Mouse (Mus musculus) granulocyte monocyte progenitor cell, adult 5-6 weeks (primary cell): Measurements from ENCODE around the gene Dmtf1. TPM values are rescaled to one million over a fixed set of nuclear protein-coding genes. Genes with fewer than 3 reads are reported as not detected.
"Not testable (repeated sequence)": the region's sequence is repeated elsewhere in the genome, so short reads cannot be mapped to it uniquely, and the experiment has no call there.

Experiments used
- ATAC-seq: replicated peaks from 2 replicates; pipeline ENCODE4 v1.8.0; 2016; ENCODE audit warnings: mild to moderate bottlenecking, moderate TSS enrichment, inconsistent platforms; ENCODE audit not compliant: poor library complexity, severe bottlenecking
- total RNA-seq, 2 experiments: library from RNA; stranded (forward) in 1 of 2; stranded (reverse) in 1 of 2; fragments of 200-712, 200-1000 nt in 1 of 2; fragments of >200 nt in 1 of 2; fragmentation: Nextera tagmentation in 1 of 2; gene quantifications; 2 replicates each; pipeline ENCODE4 v1.2.3; 2014 to 2017

The Dmtf1 gene
- total RNA-seq (2014; fragmentation: Nextera tagmentation) (38.4 and 61.3 TPM in 2 replicates), total RNA-seq (2017) (45.6 and 46.4 TPM in 2 replicates)

- peak; percentile 91 for ATAC-seq
These were observed at the start of gene Dmtf1 for GRCm38 (mm10) chr5:9161456-9162041. Dmtf1 (minus strand) TSS chr5:9161776.

DNA sequence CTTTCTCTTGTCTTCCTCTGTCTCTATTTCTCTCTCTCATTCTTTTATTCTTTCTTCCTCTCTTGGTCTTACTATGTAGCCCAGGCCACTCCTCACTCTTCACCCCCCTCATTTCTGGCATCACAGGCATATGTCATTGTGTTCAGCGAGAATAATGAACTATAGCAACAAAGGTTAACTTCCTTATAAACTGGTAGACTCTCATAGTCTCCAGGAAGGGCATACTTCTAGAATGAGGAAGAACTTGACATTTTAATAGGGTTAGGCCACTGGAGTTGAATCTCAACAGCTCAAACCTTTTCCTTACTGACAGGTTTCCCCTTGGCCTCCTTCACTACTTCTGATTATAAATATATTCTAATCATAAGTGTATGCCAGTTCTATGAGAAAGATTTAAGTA, 24.9 kb upstream of the Dmtf1 start:
- ATAC-seq: peak; percentile 30; the same call in 1 of the 2 replicates

- 0 out of 2 replicates have a peak, but pooled peaks have one; percentile 30 for ATAC-seq
These were observed 11.7 kb upstream of the Dmtf1 start for GRCm38 (mm10) chr5:9173295-9173694.

DNA sequence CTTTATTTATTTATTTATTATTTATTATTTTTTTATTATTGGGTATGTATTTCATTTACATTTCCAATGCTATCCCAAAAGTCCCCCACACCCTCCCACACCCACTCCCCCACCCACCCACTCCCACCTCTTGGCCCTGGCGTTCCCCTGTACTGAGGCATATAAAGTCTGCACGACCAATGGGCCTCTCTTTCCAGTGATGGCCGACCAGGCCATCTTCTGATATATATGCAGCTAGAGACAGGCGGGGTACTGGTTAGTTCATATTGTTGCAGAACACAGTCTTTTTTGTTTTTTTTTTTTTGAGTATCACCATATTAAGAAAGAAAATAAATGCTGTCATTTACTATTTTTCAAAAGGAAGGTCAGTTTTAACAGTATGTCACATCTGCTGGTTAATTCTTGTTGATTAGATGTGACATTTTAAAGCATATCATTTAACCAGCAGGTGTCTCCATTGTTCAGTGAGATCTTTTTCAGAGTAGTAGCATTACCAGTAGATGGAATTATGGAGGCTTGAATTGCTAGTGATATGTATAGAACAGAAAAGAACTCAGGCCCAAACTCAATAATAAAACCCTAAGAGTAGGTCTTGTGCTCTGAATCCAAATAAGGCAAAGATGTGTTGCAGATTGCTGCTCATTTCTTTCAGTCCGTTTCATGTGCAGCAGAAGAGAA, 7.9 kb upstream of the Dmtf1 start:
- peak; percentile 27; the same call in 1 of the 2 replicates for ATAC-seq

GRCm38 (mm10) chr5:9166366-9166765, 4.8 kb upstream of the Dmtf1 start:
- ATAC-seq: no peak

- ATAC-seq: not testable (repeated sequence)
These were observed 3.6 kb upstream of the Dmtf1 start for GRCm38 (mm10) chr5:9165151-9165550.

DNA sequence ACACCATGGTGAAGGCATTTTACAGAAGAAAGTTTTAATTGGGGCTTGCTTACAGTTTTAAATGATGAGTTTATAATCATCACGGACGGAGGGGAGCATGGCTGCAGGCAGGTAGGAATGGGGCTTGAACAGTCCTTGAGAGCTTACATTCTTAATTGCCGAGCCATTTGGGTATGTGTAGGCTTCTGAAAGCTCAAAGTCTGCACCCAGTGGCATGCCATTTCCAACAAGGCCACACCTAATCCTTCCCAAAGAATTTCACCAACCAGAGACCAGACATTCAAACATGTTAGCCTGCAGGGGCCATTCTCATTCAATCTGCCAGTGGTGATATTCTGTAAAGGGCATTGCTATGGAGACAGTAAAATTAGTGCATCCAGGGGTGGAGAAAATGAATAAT, 1.8 kb upstream of the Dmtf1 start:
- ATAC-seq: no peak

DNA sequence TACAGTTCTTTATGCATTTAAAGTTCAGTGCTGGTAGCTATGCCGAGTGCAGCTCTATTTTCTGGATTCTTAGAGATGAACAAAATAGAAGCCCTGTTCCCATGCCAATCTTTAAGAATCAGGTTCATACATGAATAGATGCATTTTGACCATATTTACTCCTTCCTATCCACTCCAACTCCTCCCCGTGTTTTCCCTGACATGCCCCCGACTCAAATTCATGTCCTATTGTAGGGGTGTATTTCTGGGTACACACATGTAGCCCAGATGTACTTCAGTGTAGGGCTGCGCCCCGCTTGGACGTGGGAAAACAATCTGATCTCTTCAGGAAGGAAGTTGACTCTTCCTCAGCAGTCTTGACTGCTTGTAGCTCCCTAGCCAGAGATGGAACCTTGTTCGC, 512 bp upstream of the Dmtf1 start:
- ATAC-seq: peak; percentile 13

- peak; percentile 9; the same call in 1 of the 2 replicates for ATAC-seq
These were observed 633 bp downstream of the Dmtf1 start for GRCm38 (mm10) chr5:9160831-9161455.

DNA sequence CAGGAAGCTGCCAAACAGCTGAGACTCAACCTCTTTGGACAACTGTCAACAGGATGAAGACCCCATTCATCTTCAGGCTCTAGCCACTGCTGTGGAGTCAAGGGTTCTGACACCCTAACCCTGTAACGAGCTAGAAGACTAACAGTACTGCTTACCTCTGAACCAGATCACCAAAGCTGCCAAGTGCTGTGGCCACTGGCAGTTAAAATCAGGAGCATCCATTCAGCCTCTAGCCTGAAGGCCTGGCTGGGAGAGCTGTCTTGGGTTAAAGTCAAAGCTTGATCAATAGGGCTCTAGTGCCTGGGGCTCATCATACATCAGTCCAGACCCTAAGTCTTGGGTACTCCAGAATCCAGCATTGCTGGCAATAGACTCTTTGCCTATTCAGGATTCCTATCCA, 4.2 kb downstream of the Dmtf1 start:
- no peak for ATAC-seq

GRCm38 (mm10) chr5:9156746-9157145, 4.8 kb downstream of the Dmtf1 start:
- ATAC-seq: no peak

DNA sequence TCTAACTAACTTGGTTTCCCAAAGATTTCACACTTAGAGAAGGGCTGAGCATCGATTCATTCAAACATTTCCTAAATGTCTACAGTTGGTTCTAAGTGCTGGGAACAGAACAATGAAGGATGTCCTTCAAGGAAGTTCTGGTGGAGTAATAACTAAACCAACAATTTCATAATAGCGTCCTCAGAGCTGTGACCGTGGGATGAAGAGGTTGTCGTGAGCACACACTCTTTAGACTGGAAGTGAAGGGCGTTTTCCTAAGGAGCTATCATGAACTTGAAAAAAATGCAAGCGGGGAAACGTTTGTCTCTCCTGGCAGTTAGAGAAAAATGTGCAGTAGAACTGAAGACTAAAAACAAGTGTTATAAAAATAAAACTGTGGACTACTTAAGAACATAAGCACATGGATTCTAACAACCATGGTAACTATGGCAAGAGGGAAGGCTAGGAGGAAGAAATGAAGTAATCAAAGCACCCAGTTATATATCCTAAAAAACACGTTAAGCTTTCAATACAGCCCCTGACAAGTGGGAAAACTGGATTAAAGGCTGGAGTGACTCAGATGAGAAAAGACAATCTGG, 12.2 kb downstream of the Dmtf1 start:
- ATAC-seq: peak; percentile 30; the same call in 1 of the 2 replicates

- ATAC-seq: peak; percentile 30; the same call in 1 of the 2 replicates
These were observed 19.2 kb downstream of the Dmtf1 start for GRCm38 (mm10) chr5:9142376-9142775.

GRCm38 (mm10) chr5:9140724-9141123, 20.9 kb downstream of the Dmtf1 start:
- no peak for ATAC-seq

GRCm38 (mm10) chr5:9135588-9135987, 26.0 kb downstream of the Dmtf1 start:
- ATAC-seq: no peak

- no peak for ATAC-seq
These were observed 29.8 kb downstream of the Dmtf1 start for GRCm38 (mm10) chr5:9131786-9132185.

- no peak for ATAC-seq
These were observed 33.0 kb downstream of the Dmtf1 start for GRCm38 (mm10) chr5:9128566-9128965.

- no peak for ATAC-seq
These were observed 37.4 kb downstream of the Dmtf1 start for GRCm38 (mm10) chr5:9124134-9124533.

DNA sequence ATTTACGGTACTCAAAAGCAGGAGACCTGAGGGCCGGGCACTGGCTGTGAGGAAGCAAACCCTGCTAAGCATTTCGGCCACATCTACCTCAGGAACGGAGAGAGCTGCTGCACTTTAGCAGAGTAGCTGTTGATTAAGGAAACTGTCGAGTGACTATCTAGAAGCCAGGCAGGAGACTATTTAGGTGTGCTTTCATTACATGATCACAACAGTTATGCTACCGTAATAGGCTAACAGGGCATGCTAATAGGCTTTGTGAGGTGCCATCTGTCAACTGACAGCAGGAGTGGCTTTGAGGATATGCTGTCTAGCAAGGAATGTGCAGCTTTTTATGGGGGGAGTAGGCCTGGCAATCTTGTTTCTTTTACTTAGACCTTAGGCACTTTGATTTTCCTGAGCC, 47.4 kb downstream of the Dmtf1 start:
- ATAC-seq: no peak

GRCm38 (mm10) chr5:9111759-9112158, 49.8 kb downstream of the Dmtf1 start:
- peak; percentile 70 for ATAC-seq

DNA sequence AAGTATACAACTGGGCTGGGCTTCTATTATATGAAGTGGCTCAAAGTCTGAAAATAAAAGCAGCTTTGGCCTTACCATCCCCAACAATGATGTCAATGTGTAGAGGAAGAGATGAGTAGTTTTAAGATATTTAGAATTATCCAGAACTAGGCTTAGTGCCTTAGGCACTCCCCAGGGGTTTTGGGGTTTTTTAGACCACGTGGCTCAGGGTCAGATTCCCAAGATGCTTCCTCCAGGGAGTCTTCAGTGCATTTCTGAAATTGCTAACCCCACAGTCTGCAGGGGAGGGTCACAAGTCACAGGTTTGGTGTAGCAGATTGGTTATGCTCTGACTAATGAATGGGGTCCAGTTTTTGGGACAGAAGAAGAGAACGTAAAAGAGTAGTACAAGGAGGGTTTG, 50.3 kb downstream of the Dmtf1 start:
- no peak for ATAC-seq
